Mouse (Mus musculus) ES-E14 (cell line): ENCODE results near the gene Sh3pxd2a. TPM values are rescaled to one million over a fixed set of nuclear protein-coding genes. Genes with fewer than 3 reads are reported as not detected.

ENCODE experiments used
- DNase-seq: peaks from one replicate; pipeline ENCODE4 v3.0.0-alpha.2; 2013; ENCODE audit warnings: low read depth, low spot score
- H3K27ac ChIP-seq: 2 replicates; pipeline ENCODE4 v1.5.1; 2012; ENCODE audit warnings: low read depth, mild to moderate bottlenecking, low read length, moderate library complexity, mixed read lengths; ENCODE audit not compliant: poor library complexity, insufficient read depth, severe bottlenecking
- H3K36me3 ChIP-seq: 2 replicates; pipeline ENCODE4 v1.6.1; 2012; ENCODE audit warnings: mild to moderate bottlenecking, low read length, moderate library complexity, mixed read lengths; ENCODE audit not compliant: control insufficient read depth, poor library complexity, insufficient read depth, severe bottlenecking
- H3K4me1 ChIP-seq, 2 experiments: fragments of 150-350 bp in 1 of 2; sonication (generic) in 1 of 2; 2 replicates each; pipeline ENCODE4 v1.6.1; 2012; ENCODE audit warnings: low read length in 2 of 2, mild to moderate bottlenecking in 1 of 2, mixed read lengths in 1 of 2; ENCODE audit not compliant: control insufficient read depth in 2 of 2, insufficient read depth in 2 of 2, poor library complexity in 1 of 2
- H3K4me3 ChIP-seq, 2 experiments: fragments of 150-350 bp in 1 of 2; sonication (generic) in 1 of 2; 2 replicates each; pipeline ENCODE4 v1.5.1; 2012; ENCODE audit warnings: low read length in 2 of 2, low read depth in 1 of 2, mild to moderate bottlenecking in 1 of 2, mixed read lengths in 1 of 2; ENCODE audit not compliant: insufficient read depth in 1 of 2, poor library complexity in 1 of 2, severe bottlenecking in 1 of 2
- H3K9ac ChIP-seq: 2 replicates; pipeline ENCODE4 v1.6.1; 2012; ENCODE audit warnings: low read depth, mild to moderate bottlenecking, low read length, mixed read lengths; ENCODE audit not compliant: poor library complexity, insufficient read depth, severe bottlenecking
- H3K9me3 ChIP-seq: fragments of 150-350 bp; sonication (generic); 2 replicates; pipeline ENCODE4 v1.6.1; 2012; ENCODE audit warnings: low read depth, mild to moderate bottlenecking, low read length; ENCODE audit not compliant: control insufficient read depth, insufficient read depth
- CHD2 ChIP-seq: IDR thresholded peaks from 2 replicates; pipeline ENCODE4 v1.6.1; 2014; ENCODE audit warnings: mild to moderate bottlenecking, low read depth, low read length, inconsistent platforms
- HCFC1 ChIP-seq: IDR thresholded peaks from 2 replicates; pipeline ENCODE4 v1.6.1; 2012; ENCODE audit warnings: low read length, inconsistent platforms, borderline replicate concordance; ENCODE audit not compliant: insufficient read depth
- MAFK ChIP-seq: IDR thresholded peaks from 2 replicates; pipeline ENCODE4 v1.6.1; 2014; ENCODE audit warnings: mild to moderate bottlenecking, low read depth, low read length, inconsistent platforms; ENCODE audit not compliant: insufficient read depth
- ZC3H11A ChIP-seq: IDR thresholded peaks from 2 replicates; pipeline ENCODE4 v1.6.1; 2012; ENCODE audit warnings: low read depth, mild to moderate bottlenecking, inconsistent platforms, low read length, borderline replicate concordance
- ZNF384 ChIP-seq: IDR thresholded peaks from 2 replicates; pipeline ENCODE4 v1.6.1; 2012; ENCODE audit warnings: low read depth, low read length, inconsistent platforms
- in situ Hi-C, 2 experiments: fragments of 600-800 bp; cut with MboI; formaldehyde crosslinking; loops; one replicate each; pipeline ENCODE4 v1.15.1; 2025; ENCODE audit warnings: low sequenced_read_pairs in 2 of 2, inconsistent platforms in 1 of 2; ENCODE audit not compliant: unreplicated experiment in 2 of 2
- total RNA-seq: library from RNA; depleted of rRNA; stranded (reverse); fragments of 300-350 nt; gene quantifications from 2 replicates; pipeline ENCODE4 v1.2.3, GENCODE M21; 2012

The Sh3pxd2a gene
- total RNA-seq, 1 experiment: 13.0 TPM

- Histone ChIP-seq H3K36me3 (no peaks in the 10 kb centered on the region), H3K9ac (no peak overlapping the region), H3K4me3 (no peak overlapping the region), H3K4me1 (peaks cover 0 to 8% of the 10 kb centered on the region in 2 experiments; a peak in 1 of 4 replicates), H3K27ac (no peak overlapping the region), H3K9me3 (no peaks in the 10 kb centered on the region)
- in situ Hi-C loops: no loop called here
- no peak for DNase-seq
- TF ChIP-seq CHD2 (no peak), ZNF384 (no peak), HCFC1 (no peak), MAFK (no peak), ZC3H11A (no peak)
Observed at GRCm38 (mm10) chr19:47360921-47361320, 103.3 kb downstream of the Sh3pxd2a start.

- TF ChIP-seq ZC3H11A (no peak), MAFK (no peak), HCFC1 (no peak), ZNF384 (no peak), CHD2 (no peak)
- Histone ChIP-seq H3K4me3 (peak overlapping the region; percentile 83), H3K27ac (no peak overlapping the region), H3K36me3 (no peaks in the 10 kb centered on the region; the same call in 1 of the 2 replicates), H3K9me3 (no peaks in the 10 kb centered on the region), H3K4me1 (peaks cover 0 to 8% of the 10 kb centered on the region in 2 experiments; a peak in 1 of 4 replicates), H3K9ac (peak overlapping the region; percentile 84)
- in situ Hi-C loops: no loop called here
- no peak for DNase-seq
Observed at GRCm38 (mm10) chr19:47360017-47360416, 104.2 kb downstream of the Sh3pxd2a start.

DNA sequence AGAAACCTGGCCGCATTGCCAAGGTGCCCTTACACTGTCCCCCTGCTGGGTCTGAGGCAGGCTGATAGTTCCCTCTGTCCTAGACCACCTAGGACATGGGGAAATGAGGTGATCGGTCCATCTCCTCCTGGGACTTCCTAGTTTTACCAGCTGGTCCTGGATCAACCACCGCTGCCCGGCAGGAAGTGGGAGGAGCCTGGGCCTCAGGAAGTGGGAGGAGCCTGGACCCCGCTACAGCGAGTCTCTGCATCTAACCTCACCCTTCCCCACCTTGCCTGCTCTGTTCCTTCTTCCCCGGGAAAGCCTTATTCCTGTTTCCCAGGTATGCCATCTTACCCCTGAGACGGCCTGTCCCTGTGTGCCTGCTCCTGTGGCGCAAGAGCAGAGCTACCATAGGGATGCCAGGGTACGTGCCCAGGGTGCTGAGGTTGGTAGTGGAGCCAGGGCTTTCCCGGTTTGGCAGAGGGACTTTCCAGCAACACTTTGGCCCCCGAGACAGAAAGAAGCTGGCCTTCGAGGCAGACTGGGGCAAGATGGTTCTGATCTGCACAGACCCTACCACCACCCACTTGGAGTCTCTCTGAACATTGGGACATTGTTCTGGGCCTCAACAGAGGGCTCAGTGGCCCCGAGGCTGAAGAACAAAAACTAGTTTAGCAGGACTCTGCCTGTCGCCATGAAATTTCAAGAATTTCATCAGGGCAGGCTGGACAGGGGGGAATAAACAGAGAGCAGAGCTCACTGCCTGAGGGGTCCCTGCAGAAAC is 104.9 kb downstream of the Sh3pxd2a start:
- TF ChIP-seq ZC3H11A: no peak
- no peak for TF ChIP-seq ZNF384
- TF ChIP-seq MAFK: no peak
- no peak for TF ChIP-seq HCFC1
- TF ChIP-seq CHD2: no peak
- Histone ChIP-seq H3K9ac (peak overlapping the region; percentile 84), H3K4me1 (peaks cover 0 to 8% of the 10 kb centered on the region in 2 experiments; a peak in 1 of 4 replicates), H3K4me3 (peak overlapping the region; percentile 83), H3K27ac (peak overlapping the region; percentile 11; the same call in 1 of the 2 replicates), H3K9me3 (no peaks in the 10 kb centered on the region), H3K36me3 (no peaks in the 10 kb centered on the region; the same call in 1 of the 2 replicates)
- DNase-seq: peak; percentile 69
- in situ Hi-C loops: loop anchor here (5.0 to 10.0 kb wide), 2 partner anchors 125 to 128 kb away; no protein-coding TSS in a partner anchor

- DNase-seq: no peak
- in situ Hi-C loops: loop anchor here (5.0 to 10.0 kb wide), 2 partner anchors 128 to 130 kb away; no protein-coding TSS in a partner anchor
- no peaks in the 10 kb centered on the region; the same call in 1 of the 2 replicates for H3K36me3 ChIP-seq
- H3K9ac ChIP-seq: no peak overlapping the region
- no peak overlapping the region for H3K27ac ChIP-seq
- H3K4me1 ChIP-seq: peaks cover 0 to 8% of the 10 kb centered on the region in 2 experiments; a peak in 1 of 4 replicates
- no peak overlapping the region for H3K4me3 ChIP-seq
- TF ChIP-seq ZNF384 (no peak), HCFC1 (no peak), ZC3H11A (no peak)
- no peaks in the 10 kb centered on the region for H3K9me3 ChIP-seq
Observed at GRCm38 (mm10) chr19:47357297-47357696, 106.9 kb downstream of the Sh3pxd2a start.
